Mouse (Mus musculus): ENCODE measurements around the gene Tnnt3. TPM values are rescaled to one million over a fixed set of nuclear protein-coding genes. Genes with fewer than 3 reads are reported as not detected.

The Tnnt3 gene
- polyA plus RNA-seq, 1 experiment from 2014 or later: 0.42 TPM

GRCm38 (mm10) chr7:142460636-142461077, 38.0 kb upstream of the Tnnt3 start, which contains the start of gene Lsp1:
Gene Lsp1, plus strand, starts transcription at chr7:142460809.
- Histone ChIP-seq H3K36me3 (ENCODE audit: control insufficient read depth, insufficient read depth, low read length) (no peaks in the 10 kb centered on the region), H3K27ac (ENCODE audit: low read depth, low read length) (no peak within 1 kb of the TSS), H3K4me2 (ENCODE audit: low read length) (no peak within 1 kb of the TSS), H3K4me1 (ENCODE audit: control insufficient read depth, insufficient read depth, low read length) (peaks cover 13% of the 10 kb centered on the region), H3K4me3 (ENCODE audit: low read depth, low read length) (no peak within 1 kb of the TSS), H3K27me3 (replicated peaks; ENCODE audit: control insufficient read depth, insufficient read depth, low read length) (no peaks in the 10 kb centered on the region), H3K9me3 (replicated peaks; ENCODE audit: control insufficient read depth, low read length) (no peaks in the 10 kb centered on the region), H3K9ac (ENCODE audit: low read length) (no peak within 1 kb of the TSS)
- 96% methylated on average over 7 of the region's 7 CpGs for WGBS
- DNase-seq (ENCODE audit: low spot score) (no peak), ATAC-seq (no peak)

GRCm38 (mm10) chr7:142461446-142461845, 37.2 kb upstream of the Tnnt3 start:
- no peak overlapping the region for H3K4me3 ChIP-seq (ENCODE audit: low read depth, low read length)
- no peaks in the 10 kb centered on the region for H3K9me3 ChIP-seq (replicated peaks; ENCODE audit: control insufficient read depth, low read length)
- no peaks in the 10 kb centered on the region for H3K36me3 ChIP-seq (ENCODE audit: control insufficient read depth, insufficient read depth, low read length)
- 95% methylated on average over 2 of the region's 2 CpGs for WGBS
- H3K4me1 ChIP-seq (ENCODE audit: control insufficient read depth, insufficient read depth, low read length): peaks cover 13% of the 10 kb centered on the region
- no peak for DNase-seq (ENCODE audit: low spot score)
- H3K4me2 ChIP-seq (ENCODE audit: low read length): no peak overlapping the region
- no peak for ATAC-seq
- no peak overlapping the region for H3K27ac ChIP-seq (ENCODE audit: low read depth, low read length)
- H3K27me3 ChIP-seq (replicated peaks; ENCODE audit: control insufficient read depth, insufficient read depth, low read length): no peaks in the 10 kb centered on the region
- no peak overlapping the region for H3K9ac ChIP-seq (ENCODE audit: low read length)

- ATAC-seq (no peak), DNase-seq (ENCODE audit: low spot score) (no peak)
- Histone ChIP-seq H3K27me3 (replicated peaks; ENCODE audit: control insufficient read depth, insufficient read depth, low read length) (no peaks in the 10 kb centered on the region), H3K36me3 (ENCODE audit: control insufficient read depth, insufficient read depth, low read length) (no peaks in the 10 kb centered on the region), H3K9ac (ENCODE audit: low read length) (no peak overlapping the region), H3K4me2 (ENCODE audit: low read length) (no peak overlapping the region), H3K9me3 (replicated peaks; ENCODE audit: control insufficient read depth, low read length) (no peaks in the 10 kb centered on the region), H3K4me3 (ENCODE audit: low read depth, low read length) (no peak overlapping the region), H3K27ac (ENCODE audit: low read depth, low read length) (no peak overlapping the region), H3K4me1 (ENCODE audit: control insufficient read depth, insufficient read depth, low read length) (peaks cover 8% of the 10 kb centered on the region; the same call in 1 of the 2 replicates)
- 89% methylated on average over 6 of the region's 6 CpGs for WGBS
Observed at GRCm38 (mm10) chr7:142462190-142462589, 36.4 kb upstream of the Tnnt3 start.

- Histone ChIP-seq H3K27me3 (replicated peaks; ENCODE audit: control insufficient read depth, insufficient read depth, low read length) (no peaks in the 10 kb centered on the region), H3K9me3 (replicated peaks; ENCODE audit: control insufficient read depth, low read length) (no peaks in the 10 kb centered on the region), H3K4me1 (ENCODE audit: control insufficient read depth, insufficient read depth, low read length) (peaks cover 5% of the 10 kb centered on the region; the same call in 1 of the 2 replicates), H3K9ac (ENCODE audit: low read length) (no peak overlapping the region), H3K4me3 (ENCODE audit: low read depth, low read length) (no peak overlapping the region), H3K36me3 (ENCODE audit: control insufficient read depth, insufficient read depth, low read length) (no peaks in the 10 kb centered on the region), H3K4me2 (ENCODE audit: low read length) (no peak overlapping the region), H3K27ac (ENCODE audit: low read depth, low read length) (no peak overlapping the region)
- WGBS: 62% methylated on average over 4 of the region's 4 CpGs
- DNase-seq (ENCODE audit: low spot score): no peak
- no peak for ATAC-seq
Observed at GRCm38 (mm10) chr7:142462594-142463078, 36.0 kb upstream of the Tnnt3 start.

GRCm38 (mm10) chr7:142470171-142470691, 28.4 kb upstream of the Tnnt3 start:
- H3K27me3 ChIP-seq (replicated peaks; ENCODE audit: control insufficient read depth, insufficient read depth, low read length): no peaks in the 10 kb centered on the region
- no peak overlapping the region for H3K9ac ChIP-seq (ENCODE audit: low read length)
- no peaks in the 10 kb centered on the region for H3K9me3 ChIP-seq (replicated peaks; ENCODE audit: control insufficient read depth, low read length)
- no peak overlapping the region for H3K27ac ChIP-seq (ENCODE audit: low read depth, low read length)
- no peak overlapping the region for H3K4me3 ChIP-seq (ENCODE audit: low read depth, low read length)
- no peak overlapping the region for H3K4me2 ChIP-seq (ENCODE audit: low read length)
- 83% methylated on average over 7 of the region's 7 CpGs for WGBS
- H3K4me1 ChIP-seq (ENCODE audit: control insufficient read depth, insufficient read depth, low read length): peaks cover 3% of the 10 kb centered on the region; the same call in 1 of the 2 replicates
- DNase-seq (ENCODE audit: low spot score) (no peak), ATAC-seq (no peak)
- H3K36me3 ChIP-seq (ENCODE audit: control insufficient read depth, insufficient read depth, low read length): no peaks in the 10 kb centered on the region

GRCm38 (mm10) chr7:142470808-142471413, 27.7 kb upstream of the Tnnt3 start:
- WGBS: 31% methylated on average over 4 of the region's 4 CpGs

GRCm38 (mm10) chr7:142471414-142471861, 27.2 kb upstream of the Tnnt3 start:
- H3K9me3 ChIP-seq (replicated peaks; ENCODE audit: control insufficient read depth, low read length): no peaks in the 10 kb centered on the region
- peaks cover 3% of the 10 kb centered on the region; the same call in 1 of the 2 replicates for H3K4me1 ChIP-seq (ENCODE audit: control insufficient read depth, insufficient read depth, low read length)
- no peak overlapping the region for H3K4me2 ChIP-seq (ENCODE audit: low read length)
- no peak overlapping the region for H3K9ac ChIP-seq (ENCODE audit: low read length)
- no peak overlapping the region for H3K27ac ChIP-seq (ENCODE audit: low read depth, low read length)
- DNase-seq (ENCODE audit: low spot score): no peak
- H3K36me3 ChIP-seq (ENCODE audit: control insufficient read depth, insufficient read depth, low read length): no peaks in the 10 kb centered on the region
- 36% methylated on average over 6 of the region's 6 CpGs for WGBS
- no peak overlapping the region for H3K4me3 ChIP-seq (ENCODE audit: low read depth, low read length)
- no peaks in the 10 kb centered on the region for H3K27me3 ChIP-seq (replicated peaks; ENCODE audit: control insufficient read depth, insufficient read depth, low read length)
- ATAC-seq: no peak

More at GRCm38 (mm10) chr7:142470808-142471413, 27.7 kb upstream of the Tnnt3 start:
- no peaks in the 10 kb centered on the region for H3K36me3 ChIP-seq (ENCODE audit: control insufficient read depth, insufficient read depth, low read length)
- no peak overlapping the region for H3K4me3 ChIP-seq (ENCODE audit: low read depth, low read length)
- DNase-seq (ENCODE audit: low spot score): peak; percentile 34
- 0 out of 2 replicates have a peak, but pooled peaks have one; percentile 20 for ATAC-seq
- no peaks in the 10 kb centered on the region for H3K9me3 ChIP-seq (replicated peaks; ENCODE audit: control insufficient read depth, low read length)
- no peaks in the 10 kb centered on the region for H3K27me3 ChIP-seq (replicated peaks; ENCODE audit: control insufficient read depth, insufficient read depth, low read length)
- no peak overlapping the region for H3K9ac ChIP-seq (ENCODE audit: low read length)
- peaks cover 3% of the 10 kb centered on the region; the same call in 1 of the 2 replicates for H3K4me1 ChIP-seq (ENCODE audit: control insufficient read depth, insufficient read depth, low read length)
- no peak overlapping the region for H3K4me2 ChIP-seq (ENCODE audit: low read length)
- no peak overlapping the region for H3K27ac ChIP-seq (ENCODE audit: low read depth, low read length)

- Histone ChIP-seq H3K4me3 (ENCODE audit: low read depth, low read length) (no peak overlapping the region), H3K9me3 (replicated peaks; ENCODE audit: control insufficient read depth, low read length) (no peaks in the 10 kb centered on the region), H3K27me3 (replicated peaks; ENCODE audit: control insufficient read depth, insufficient read depth, low read length) (no peaks in the 10 kb centered on the region), H3K4me2 (ENCODE audit: low read length) (no peak overlapping the region), H3K9ac (ENCODE audit: low read length) (peak overlapping the region; percentile 13; the same call in 1 of the 2 replicates), H3K36me3 (ENCODE audit: control insufficient read depth, insufficient read depth, low read length) (no peaks in the 10 kb centered on the region), H3K4me1 (ENCODE audit: control insufficient read depth, insufficient read depth, low read length) (peaks cover 3% of the 10 kb centered on the region; the same call in 1 of the 2 replicates), H3K27ac (ENCODE audit: low read depth, low read length) (no peak overlapping the region)
- ATAC-seq: no peak
- DNase-seq (ENCODE audit: low spot score): no peak
- WGBS: 45% methylated on average over 15 of the region's 15 CpGs
Observed at GRCm38 (mm10) chr7:142471884-142472570, 26.6 kb upstream of the Tnnt3 start.

All from forebrain, embryonic 14.5 days (tissue).